Mouse (Mus musculus) forebrain, embryonic 15.5 days (tissue): ENCODE data around the gene Tmem87a. TPM values are rescaled to one million over a fixed set of nuclear protein-coding genes. Genes with fewer than 3 reads are reported as not detected.

Experiments
- polyA plus RNA-seq: library from polyadenylated mRNA; unstranded; fragments of >200 nt; fragmentation: Nextera tagmentation; extraction: Ambion mirVana; gene quantifications from 2 replicates; pipeline ENCODE4 v1.2.1, GENCODE M21; 2015

The Tmem87a gene
- polyA plus RNA-seq, 1 experiment from 2014 or later = 7.3 TPM

Other genes starting within 250 kb of the Tmem87a start
- 9.7 and 11.7 TPM in 2 replicates for gene Ehd4, start 249.5 kb downstream of the Tmem87a start, polyA plus RNA-seq
- 1.7 and 1.8 TPM in 2 replicates for gene Pla2g4e, start 158.8 kb downstream of the Tmem87a start, polyA plus RNA-seq
- gene Pla2g4d, start 114.9 kb downstream of the Tmem87a start, polyA plus RNA-seq = not detected in 2 replicates
- gene Pla2g4f, start 89.9 kb downstream of the Tmem87a start, polyA plus RNA-seq = not detected in 2 replicates
- 50.0 and 50.9 TPM in 2 replicates for gene Vps39, start 51.0 kb downstream of the Tmem87a start, polyA plus RNA-seq
- gene Ganc, start 217 bp downstream of the Tmem87a start, polyA plus RNA-seq = 7.8 and 10.2 TPM in 2 replicates
- gene Capn3, start 51.9 kb upstream of the Tmem87a start, polyA plus RNA-seq = 1.1 and 1.4 TPM in 2 replicates
- 47.8 and 50.8 TPM in 2 replicates for gene Zfp106, start 159.7 kb upstream of the Tmem87a start, polyA plus RNA-seq
- gene Snap23, start 163.6 kb upstream of the Tmem87a start, polyA plus RNA-seq = 17.3 and 19.6 TPM in 2 replicates
- 29.5 and 30.5 TPM in 2 replicates for gene Haus2, start 205.3 kb upstream of the Tmem87a start, polyA plus RNA-seq
- gene Lrrc57, start 205.4 kb upstream of the Tmem87a start, polyA plus RNA-seq = 37.6 and 38.7 TPM in 2 replicates
- 4.0 and 4.1 TPM in 2 replicates for gene Stard9, start 225.0 kb upstream of the Tmem87a start, polyA plus RNA-seq